Mouse (Mus musculus) liver, adult 2 months (tissue): ENCODE measurements around the gene Sectm1b. TPM values are rescaled to one million over a fixed set of nuclear protein-coding genes. Genes with fewer than 3 reads are reported as not detected.
"Not testable (repeated sequence)": the region's sequence is repeated elsewhere in the genome, so short reads cannot be mapped to it uniquely, and the experiment has no call there.

Experiments used
- DNase-seq: peaks from one replicate; pipeline ENCODE4 v3.0.0-alpha.2; 2011; ENCODE audit warnings: low read depth, low spot score; ENCODE audit errors: extremely low read depth
- H3K27ac ChIP-seq: fragments of 200-500 bp; replicated peaks from 2 replicates; pipeline ENCODE4 v1.5.1; 2012; ENCODE audit warnings: low read depth, mild to moderate bottlenecking, control low read depth, inconsistent platforms, low read length; ENCODE audit not compliant: insufficient read depth
- H3K27me3 ChIP-seq: fragments of 200-500 bp; 2 replicates; pipeline ENCODE4 v1.6.1; 2012; ENCODE audit warnings: mild to moderate bottlenecking, moderate library complexity, low read length, inconsistent platforms; ENCODE audit not compliant: control insufficient read depth, insufficient read depth
- H3K36me3 ChIP-seq: fragments of 200-500 bp; 2 replicates; pipeline ENCODE4 v1.6.1; 2012; ENCODE audit warnings: low read length, inconsistent platforms; ENCODE audit not compliant: control insufficient read depth, insufficient read depth
- H3K4me1 ChIP-seq: fragments of 200-500 bp; 2 replicates; pipeline ENCODE4 v1.6.1; 2011; ENCODE audit warnings: low read length; ENCODE audit not compliant: control insufficient read depth, insufficient read depth
- H3K4me3 ChIP-seq: fragments of 200-500 bp; 2 replicates; pipeline ENCODE4 v1.5.1; 2011; ENCODE audit warnings: low read depth, mild to moderate bottlenecking, control low read depth, low read length, moderate library complexity; ENCODE audit not compliant: insufficient read depth
- H3K79me2 ChIP-seq: fragments of 200-500 bp; 2 replicates; pipeline ENCODE4 v1.6.1; 2012; ENCODE audit warnings: inconsistent platforms, mild to moderate bottlenecking, low read length, moderate library complexity; ENCODE audit not compliant: control insufficient read depth, insufficient read depth
- H3K9ac ChIP-seq: fragments of 200-500 bp; 2 replicates; pipeline ENCODE4 v1.6.1; 2012; ENCODE audit warnings: low read depth, mild to moderate bottlenecking, control low read depth, inconsistent platforms, low read length
- CTCF ChIP-seq: fragments of 200-500 bp; IDR thresholded peaks from 2 replicates; pipeline ENCODE4 v1.5.1; 2011; ENCODE audit warnings: low read depth, low read length, control low read depth
- POLR2A ChIP-seq: fragments of 200-500 bp; IDR thresholded peaks from 2 replicates; pipeline ENCODE4 v1.6.1; 2011; ENCODE audit warnings: low read length, control low read depth; ENCODE audit not compliant: insufficient read depth; ENCODE audit errors: extremely low read depth
- WGBS: fragments of 180-500 bp; shearing (Covaris S2); methylation state at CpG from one replicate; pipeline ENCODE4 v1.1.7; 2018; 5-methylcytosine and 5-hydroxymethylcytosine counted together
- polyA plus RNA-seq: library from polyadenylated mRNA; depleted of rRNA; stranded (reverse); fragments of >200 nt; gene quantifications from 2 replicates; pipeline ENCODE4 v1.2.3, GENCODE M21; 2012
- total RNA-seq: library from RNA; depleted of rRNA; stranded (reverse); fragments of >200 nt; gene quantifications from 2 replicates; pipeline ENCODE4 v1.2.3, GENCODE M21; 2014

Gene Sectm1b
- total and polyA plus RNA-seq, 2 experiments: 0.18 TPM; not detected in 1

GRCm38 (mm10) chr11:121061615-121062014, 1.8 kb downstream of the Sectm1b start:
- Histone ChIP-seq H3K4me1 (peaks cover 28% of the 10 kb centered on the region), H3K27me3 (no peaks in the 10 kb centered on the region), H3K79me2 (no peaks in the 10 kb centered on the region), H3K36me3 (no peaks in the 10 kb centered on the region), H3K27ac (no peak overlapping the region), H3K9ac (no peak overlapping the region), H3K4me3 (no peak overlapping the region)
- 47% methylated on average over 8 of the region's 8 CpGs for WGBS
- DNase-seq: peak; percentile 30
- TF ChIP-seq CTCF (no peak), POLR2A (no peak)

- not testable (repeated sequence) for H3K36me3 ChIP-seq, H3K79me2 ChIP-seq, DNase-seq, H3K27ac ChIP-seq, H3K27me3 ChIP-seq, H3K4me3 ChIP-seq, H3K9ac ChIP-seq
- WGBS: over 99% methylated on average over 6 of the region's 6 CpGs
- peaks cover 36% of the 10 kb centered on the region for H3K4me1 ChIP-seq
Observed at GRCm38 (mm10) chr11:121060401-121061067, 2.8 kb downstream of the Sectm1b start.

GRCm38 (mm10) chr11:121059471-121059870, 3.9 kb downstream of the Sectm1b start:
- Histone ChIP-seq H3K9ac (no peak overlapping the region), H3K27ac (no peak overlapping the region), H3K79me2 (no peaks in the 10 kb centered on the region), H3K36me3 (no peaks in the 10 kb centered on the region), H3K27me3 (no peaks in the 10 kb centered on the region), H3K4me1 (peaks cover 36% of the 10 kb centered on the region), H3K4me3 (no peak overlapping the region)
- 54% methylated on average over 4 of the region's 4 CpGs for WGBS
- peak; percentile 52 for DNase-seq
- TF ChIP-seq CTCF (no peak), POLR2A (no peak)

GRCm38 (mm10) chr11:121058956-121059355, 4.4 kb downstream of the Sectm1b start:
- Histone ChIP-seq H3K4me1 (peaks cover 34% of the 10 kb centered on the region), H3K79me2 (no peaks in the 10 kb centered on the region), H3K4me3 (no peak overlapping the region), H3K36me3 (no peaks in the 10 kb centered on the region), H3K27me3 (no peaks in the 10 kb centered on the region), H3K9ac (no peak overlapping the region), H3K27ac (peak overlapping the region; percentile 22)
- DNase-seq: peak; percentile 70
- TF ChIP-seq POLR2A (no peak), CTCF (no peak)
- WGBS: 60% methylated on average over 4 of the region's 4 CpGs

- Histone ChIP-seq H3K27me3 (no peaks in the 10 kb centered on the region), H3K36me3 (no peaks in the 10 kb centered on the region), H3K4me1 (peaks cover 34% of the 10 kb centered on the region), H3K4me3 (no peak overlapping the region), H3K79me2 (no peaks in the 10 kb centered on the region), H3K27ac (peak overlapping the region; percentile 22), H3K9ac (no peak overlapping the region)
- TF ChIP-seq CTCF (no peak), POLR2A (no peak)
- WGBS: 15% methylated on average over 5 of the region's 5 CpGs
- DNase-seq: peak; percentile 93
Observed at GRCm38 (mm10) chr11:121058122-121058521, 5.2 kb downstream of the Sectm1b start.

GRCm38 (mm10) chr11:121056536-121057236, 6.7 kb downstream of the Sectm1b start:
- WGBS: 13% methylated on average over 7 of the region's 7 CpGs
- H3K27me3 ChIP-seq: no peaks in the 10 kb centered on the region
- peaks cover 34% of the 10 kb centered on the region for H3K4me1 ChIP-seq
- H3K27ac ChIP-seq: peak overlapping the region; percentile 72
- DNase-seq: peak; percentile 97
- H3K4me3 ChIP-seq: no peak overlapping the region
- H3K36me3 ChIP-seq: no peaks in the 10 kb centered on the region
- peak overlapping the region; percentile 40 for H3K9ac ChIP-seq
- TF ChIP-seq POLR2A (no peak), CTCF (no peak)
- no peaks in the 10 kb centered on the region for H3K79me2 ChIP-seq
